Mouse (Mus musculus) small intestine, adult 2 months (tissue): ENCODE results near the gene Intu. TPM values are rescaled to one million over a fixed set of nuclear protein-coding genes. Genes with fewer than 3 reads are reported as not detected.
A peak's percentile ranks its signal among the peaks of the same experiment; 100 is the strongest.

Source experiments
- H3K27ac ChIP-seq: fragments of 200-500 bp; 2 replicates; pipeline ENCODE4 v1.5.1; 2012; ENCODE audit warnings: low read depth, low read length, control low read depth, inconsistent platforms; ENCODE audit not compliant: insufficient read depth
- H3K27me3 ChIP-seq: fragments of 200-500 bp; 2 replicates; pipeline ENCODE4 v1.6.1; 2012; ENCODE audit warnings: mild to moderate bottlenecking, moderate library complexity, low read length, inconsistent platforms; ENCODE audit not compliant: control insufficient read depth, insufficient read depth
- H3K36me3 ChIP-seq: fragments of 200-500 bp; 2 replicates; pipeline ENCODE4 v1.6.1; 2012; ENCODE audit warnings: mild to moderate bottlenecking, low read length, control low read depth, inconsistent platforms; ENCODE audit not compliant: control insufficient read depth, insufficient read depth
- H3K4me1 ChIP-seq: fragments of 200-500 bp; 2 replicates; pipeline ENCODE4 v1.6.1; 2012; ENCODE audit warnings: low read length, inconsistent platforms, mixed read lengths; ENCODE audit not compliant: control insufficient read depth, insufficient read depth, insufficient read length
- H3K4me3 ChIP-seq: fragments of 200-500 bp; 2 replicates; pipeline ENCODE4 v1.5.1; 2012; ENCODE audit warnings: low read depth, mild to moderate bottlenecking, control low read depth, inconsistent platforms, low read length, moderate library complexity
- CTCF ChIP-seq: fragments of 200-500 bp; IDR thresholded peaks from 2 replicates; pipeline ENCODE4 v1.5.1; 2012; ENCODE audit warnings: low read depth, mild to moderate bottlenecking, control low read depth, inconsistent platforms, low read length, moderate library complexity, mixed read lengths; ENCODE audit not compliant: insufficient replicate concordance, insufficient read length; ENCODE audit errors: extremely low read depth
- POLR2A ChIP-seq: fragments of 200-500 bp; IDR thresholded peaks from 2 replicates; pipeline ENCODE4 v1.6.1; 2012; ENCODE audit warnings: low read depth, mild to moderate bottlenecking, control low read depth, inconsistent platforms, low read length, moderate library complexity
- WGBS: fragments of 180-500 bp; shearing (Covaris S2); methylation state at CpG from one replicate; pipeline ENCODE4 v1.1.7; 2018; 5-methylcytosine and 5-hydroxymethylcytosine counted together
- polyA plus RNA-seq: library from polyadenylated mRNA; depleted of rRNA; stranded (reverse); fragments of >200 nt; gene quantifications from 2 replicates; pipeline ENCODE4 v1.2.3, GENCODE M21; 2012

Gene Intu
- polyA plus RNA-seq, 1 experiment: 0.37 TPM

DNA sequence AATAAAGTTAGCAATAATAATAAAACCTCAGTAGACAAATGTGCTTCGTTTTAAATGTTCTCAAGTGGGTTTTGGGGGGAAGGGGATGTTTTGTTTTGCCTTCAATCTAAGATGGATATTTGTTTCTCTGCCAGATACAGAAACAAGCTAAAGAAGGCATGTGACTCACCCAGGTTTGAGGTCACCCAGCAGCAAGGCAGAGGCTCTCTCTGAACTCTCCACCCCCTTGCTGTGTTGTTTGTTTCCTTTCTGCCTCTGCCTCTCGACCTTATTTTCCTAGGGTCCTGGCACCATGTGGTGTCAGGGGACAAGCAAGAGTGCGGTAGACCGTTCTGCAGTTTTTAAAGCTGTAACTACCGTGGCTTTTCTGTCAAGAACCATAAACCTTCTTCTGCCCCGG, 8.6 kb upstream of the Intu start:
- TF ChIP-seq CTCF (no peak), POLR2A (no peak)
- WGBS: 25% methylated on average over 6 of the region's 6 CpGs
- no peaks in the 10 kb centered on the region for H3K4me1 ChIP-seq
- H3K27ac ChIP-seq: no peak overlapping the region
- H3K36me3 ChIP-seq: no peaks in the 10 kb centered on the region
- peak overlapping the region; percentile 18; the same call in 1 of the 2 replicates for H3K4me3 ChIP-seq
- no peaks in the 10 kb centered on the region for H3K27me3 ChIP-seq

- Histone ChIP-seq H3K27ac (no peak overlapping the region), H3K4me3 (peak overlapping the region; percentile 18; the same call in 1 of the 2 replicates), H3K27me3 (no peaks in the 10 kb centered on the region), H3K4me1 (no peaks in the 10 kb centered on the region), H3K36me3 (no peaks in the 10 kb centered on the region)
- WGBS: 54% methylated on average over 14 of the region's 14 CpGs
- TF ChIP-seq POLR2A (no peak), CTCF (no peak)
These were observed 8.2 kb upstream of the Intu start for GRCm38 (mm10) chr3:40522846-40523245.

DNA sequence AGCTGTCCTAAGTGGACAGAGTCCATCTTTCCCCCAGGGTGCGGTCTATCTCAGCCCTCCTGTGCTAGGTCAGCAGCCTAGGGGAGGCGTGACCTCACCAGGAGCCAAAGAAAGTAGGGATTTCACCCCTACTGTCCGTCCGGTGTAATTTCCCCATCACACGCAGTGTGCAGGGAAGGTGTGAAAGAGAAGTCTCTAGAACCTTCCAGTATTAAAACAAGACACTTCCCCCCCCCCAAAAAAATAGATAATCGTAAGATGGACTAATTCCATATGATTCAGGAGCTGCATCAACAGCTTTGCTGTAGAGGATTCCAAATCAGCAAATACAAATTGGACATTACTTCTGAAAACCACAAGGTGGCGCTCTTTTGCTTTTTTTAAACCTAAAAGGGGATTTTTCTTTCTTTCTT, 7.7 kb upstream of the Intu start:
- 13% methylated on average over 7 of the region's 7 CpGs for WGBS
- no peaks in the 10 kb centered on the region for H3K4me1 ChIP-seq
- H3K27ac ChIP-seq: no peak overlapping the region
- no peaks in the 10 kb centered on the region for H3K36me3 ChIP-seq
- H3K27me3 ChIP-seq: no peaks in the 10 kb centered on the region
- no peak overlapping the region for H3K4me3 ChIP-seq
- TF ChIP-seq CTCF (peak; percentile 18; the same call in 1 of the 2 replicates), POLR2A (no peak)

GRCm38 (mm10) chr3:40524841-40525240, 6.2 kb upstream of the Intu start:
- Histone ChIP-seq H3K4me1 (no peaks in the 10 kb centered on the region), H3K27ac (no peak overlapping the region), H3K36me3 (no peaks in the 10 kb centered on the region), H3K4me3 (no peak overlapping the region), H3K27me3 (no peaks in the 10 kb centered on the region)
- WGBS: 82% methylated on average over 7 of the region's 7 CpGs
- TF ChIP-seq POLR2A: no peak
- no peak for TF ChIP-seq CTCF

DNA sequence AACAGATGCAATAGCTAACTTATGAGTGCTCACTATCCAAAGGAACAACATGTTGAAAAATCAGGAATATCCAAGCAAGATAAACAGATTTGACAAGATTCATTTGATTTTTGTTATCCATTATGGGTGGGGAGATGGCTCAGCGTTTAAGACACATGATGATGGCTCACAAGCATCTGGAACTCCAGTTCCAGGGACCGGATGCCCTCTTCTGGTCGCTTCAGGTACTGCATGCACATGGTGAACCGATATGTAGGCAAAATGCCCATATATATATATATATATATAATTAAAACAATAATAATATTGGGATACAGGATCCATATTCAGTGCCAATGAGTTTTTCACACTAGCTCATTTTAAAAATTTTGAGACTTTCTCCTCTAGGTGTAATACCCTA, 5.7 kb upstream of the Intu start:
- no peaks in the 10 kb centered on the region for H3K4me1 ChIP-seq
- H3K4me3 ChIP-seq: no peak overlapping the region
- H3K36me3 ChIP-seq: no peaks in the 10 kb centered on the region
- TF ChIP-seq POLR2A: no peak
- peak; percentile 46; the same call in 1 of the 2 replicates for TF ChIP-seq CTCF
- H3K27me3 ChIP-seq: no peaks in the 10 kb centered on the region
- H3K27ac ChIP-seq: no peak overlapping the region
- WGBS: 11% methylated on average over 4 of the region's 4 CpGs

DNA sequence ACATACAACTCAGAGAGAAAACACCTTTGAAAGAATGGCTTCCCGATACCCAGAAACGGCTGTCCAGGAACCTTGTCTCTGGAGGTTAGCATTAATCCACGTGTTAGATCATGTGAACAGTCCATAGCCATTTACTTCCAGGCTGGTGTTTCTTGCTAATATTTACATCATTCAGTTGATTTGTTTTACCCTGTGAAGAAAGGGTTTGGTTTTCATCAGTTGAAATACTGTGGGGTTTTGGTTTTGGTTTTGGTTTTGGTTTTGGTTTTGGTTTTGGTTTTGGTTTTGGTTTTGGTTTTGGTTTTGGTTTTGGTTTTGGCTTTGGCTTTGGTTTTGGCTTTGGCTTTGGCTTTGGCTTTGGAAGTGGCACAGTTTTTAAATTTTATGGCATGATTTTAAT, 5.0 kb upstream of the Intu start:
- Histone ChIP-seq H3K36me3 (no peaks in the 10 kb centered on the region), H3K4me3 (no peak overlapping the region), H3K27ac (no peak overlapping the region), H3K27me3 (no peaks in the 10 kb centered on the region), H3K4me1 (peaks cover under 1% of the 10 kb centered on the region; the same call in 1 of the 2 replicates)
- TF ChIP-seq CTCF (no peak), POLR2A (no peak)
- WGBS: 88% methylated on average over 3 of the region's 3 CpGs

DNA sequence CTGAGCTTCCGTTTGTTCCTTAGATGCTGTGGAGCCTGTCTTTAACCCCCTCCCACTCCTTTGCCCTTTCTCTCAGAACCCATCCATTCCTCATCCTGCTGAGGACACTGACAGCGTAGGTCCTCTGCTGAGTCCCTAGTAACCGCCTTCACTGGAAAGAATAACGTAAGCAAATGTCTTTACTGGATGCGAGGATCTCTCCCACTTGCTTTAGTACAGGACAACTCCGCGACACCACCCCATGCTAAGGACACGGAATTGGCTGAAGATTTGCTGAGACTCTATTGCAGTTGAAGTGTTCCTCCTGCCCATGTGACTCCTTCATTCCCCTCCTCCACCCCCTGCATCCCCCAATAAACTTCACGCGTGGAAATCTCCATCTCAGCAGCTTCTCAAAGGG, 3.9 kb upstream of the Intu start:
- H3K27ac ChIP-seq: no peak overlapping the region
- no peak overlapping the region for H3K4me3 ChIP-seq
- no peaks in the 10 kb centered on the region for H3K36me3 ChIP-seq
- no peaks in the 10 kb centered on the region for H3K27me3 ChIP-seq
- TF ChIP-seq CTCF: no peak
- no peak for TF ChIP-seq POLR2A
- peaks cover 8% of the 10 kb centered on the region for H3K4me1 ChIP-seq
- WGBS: 59% methylated on average over 10 of the region's 10 CpGs
